Mouse (Mus musculus) testis, adult 2 months (tissue): ENCODE measurements around the gene Wbp2nl. TPM values are rescaled to one million over a fixed set of nuclear protein-coding genes. Genes with fewer than 3 reads are reported as not detected.

Experiments used
- H3K27ac ChIP-seq: fragments of 200-500 bp; 2 replicates; pipeline ENCODE4 v1.5.1; 2012; ENCODE audit warnings: low read depth, low read length; ENCODE audit not compliant: control insufficient read depth, insufficient read depth
- H3K27me3 ChIP-seq: fragments of 200-500 bp; 2 replicates; pipeline ENCODE4 v1.6.1; 2012; ENCODE audit warnings: mild to moderate bottlenecking, low read length, moderate library complexity; ENCODE audit not compliant: control insufficient read depth, insufficient read depth
- H3K36me3 ChIP-seq: fragments of 200-500 bp; 2 replicates; pipeline ENCODE4 v1.6.1; 2012; ENCODE audit warnings: mild to moderate bottlenecking, low read length; ENCODE audit not compliant: control insufficient read depth, insufficient read depth
- H3K4me1 ChIP-seq: fragments of 200-500 bp; 2 replicates; pipeline ENCODE4 v1.6.1; 2012; ENCODE audit warnings: low read length; ENCODE audit not compliant: control insufficient read depth, insufficient read depth
- H3K4me3 ChIP-seq: fragments of 200-500 bp; 2 replicates; pipeline ENCODE4 v1.5.1; 2012; ENCODE audit warnings: low read depth, mild to moderate bottlenecking, low read length, moderate library complexity, mixed read lengths; ENCODE audit not compliant: control insufficient read depth
- CTCF ChIP-seq: fragments of 200-500 bp; IDR thresholded peaks from 2 replicates; pipeline ENCODE4 v1.5.1; 2012; ENCODE audit warnings: low read depth, mild to moderate bottlenecking, inconsistent platforms, low read length, moderate library complexity; ENCODE audit not compliant: control insufficient read depth, insufficient read depth, insufficient replicate concordance
- POLR2A ChIP-seq: fragments of 200-500 bp; IDR thresholded peaks from 2 replicates; pipeline ENCODE4 v1.6.1; 2012; ENCODE audit warnings: low read depth, mild to moderate bottlenecking, inconsistent platforms, low read length, moderate library complexity; ENCODE audit not compliant: control insufficient read depth
- polyA plus RNA-seq: library from polyadenylated mRNA; depleted of rRNA; stranded (reverse); fragments of >200 nt; gene quantifications from 2 replicates; pipeline ENCODE4 v1.2.3, GENCODE M21; 2012

Gene Wbp2nl
- polyA plus RNA-seq, 1 experiment: 170 TPM

- TF ChIP-seq POLR2A: peak; percentile 47; the same call in 1 of the 2 replicates
- no peak for TF ChIP-seq CTCF
- Histone ChIP-seq H3K27ac (no peak overlapping the region; the same call in 1 of the 2 replicates), H3K36me3 (no peaks in the 10 kb centered on the region), H3K4me1 (peaks cover 3% of the 10 kb centered on the region), H3K4me3 (peak overlapping the region; percentile 76), H3K27me3 (no peaks in the 10 kb centered on the region)
These were observed 30.6 kb upstream of the Wbp2nl start for GRCm38 (mm10) chr15:82268185-82268584.

GRCm38 (mm10) chr15:82268783-82269182 is 30.0 kb upstream of the Wbp2nl start:
- Histone ChIP-seq H3K4me3 (peak overlapping the region; percentile 76), H3K27ac (no peak overlapping the region; the same call in 1 of the 2 replicates), H3K27me3 (no peaks in the 10 kb centered on the region), H3K4me1 (peaks cover 3% of the 10 kb centered on the region), H3K36me3 (no peaks in the 10 kb centered on the region)
- no peak for TF ChIP-seq POLR2A
- TF ChIP-seq CTCF: no peak

GRCm38 (mm10) chr15:82271201-82271600 is 27.6 kb upstream of the Wbp2nl start:
- Histone ChIP-seq H3K27ac (no peak overlapping the region), H3K4me3 (no peak overlapping the region), H3K4me1 (peaks cover 15% of the 10 kb centered on the region), H3K27me3 (no peaks in the 10 kb centered on the region), H3K36me3 (no peaks in the 10 kb centered on the region)
- TF ChIP-seq POLR2A: no peak
- TF ChIP-seq CTCF: peak; percentile 84; the same call in 1 of the 2 replicates

GRCm38 (mm10) chr15:82272295-82272694 is 26.5 kb upstream of the Wbp2nl start:
- H3K27me3 ChIP-seq: no peaks in the 10 kb centered on the region
- H3K36me3 ChIP-seq: no peaks in the 10 kb centered on the region
- TF ChIP-seq POLR2A: no peak
- TF ChIP-seq CTCF: no peak
- H3K4me3 ChIP-seq: no peak overlapping the region
- H3K4me1 ChIP-seq: peaks cover 15% of the 10 kb centered on the region
- no peak overlapping the region for H3K27ac ChIP-seq

- H3K27ac ChIP-seq: no peak within 1 kb of the TSS
- no peak for TF ChIP-seq CTCF
- TF ChIP-seq POLR2A: no peak
- no peaks in the 10 kb centered on the region for H3K36me3 ChIP-seq
- peaks cover 12% of the 10 kb centered on the region for H3K4me1 ChIP-seq
- no peaks in the 10 kb centered on the region for H3K27me3 ChIP-seq
- H3K4me3 ChIP-seq: peak within 1 kb of the TSS; percentile 76
These were observed 24.2 kb upstream of the Wbp2nl start, which contains the start of gene Sept3 for GRCm38 (mm10) chr15:82274593-82274926. Sept3 (plus strand) TSS chr15:82274893.

GRCm38 (mm10) chr15:82274927-82275901 is 23.5 kb upstream of the Wbp2nl start:
- no peak for TF ChIP-seq POLR2A
- no peak for TF ChIP-seq CTCF
- H3K4me1 ChIP-seq: peaks cover 12% of the 10 kb centered on the region

GRCm38 (mm10) chr15:82277591-82277990 is 21.2 kb upstream of the Wbp2nl start:
- Histone ChIP-seq H3K27me3 (no peaks in the 10 kb centered on the region), H3K27ac (no peak overlapping the region), H3K4me3 (no peak overlapping the region), H3K36me3 (no peaks in the 10 kb centered on the region), H3K4me1 (peaks cover 12% of the 10 kb centered on the region)
- no peak for TF ChIP-seq POLR2A
- TF ChIP-seq CTCF: no peak

More at GRCm38 (mm10) chr15:82274927-82275901, 23.5 kb upstream of the Wbp2nl start:
- H3K36me3 ChIP-seq: no peaks in the 10 kb centered on the region
- H3K4me3 ChIP-seq: peak overlapping the region; percentile 76
- no peaks in the 10 kb centered on the region for H3K27me3 ChIP-seq
- no peak overlapping the region for H3K27ac ChIP-seq

- no peak overlapping the region for H3K27ac ChIP-seq
- H3K36me3 ChIP-seq: no peaks in the 10 kb centered on the region
- H3K4me1 ChIP-seq: peaks cover under 1% of the 10 kb centered on the region
- no peaks in the 10 kb centered on the region for H3K27me3 ChIP-seq
- H3K4me3 ChIP-seq: no peak overlapping the region
- TF ChIP-seq POLR2A: no peak
- no peak for TF ChIP-seq CTCF
These were observed 18.1 kb upstream of the Wbp2nl start for GRCm38 (mm10) chr15:82280638-82281037.
